Mouse (Mus musculus) lung, postnatal 10 days (tissue): ENCODE results near the gene Gse1.

Experiments
- DNase-seq: peaks from one replicate; pipeline ENCODE4 v3.0.0; 2021

Gse1 gene

GRCm38 (mm10) chr8:120538397-120539240 lies 310.4 kb downstream of the Gse1 start:
- DNase-seq, result peak; percentile 88

- peak; percentile 40 for DNase-seq
Measured at GRCm38 (mm10) chr8:120539381-120539774, 311.1 kb downstream of the Gse1 start.

GRCm38 (mm10) chr8:120539775-120540625 lies 311.7 kb downstream of the Gse1 start:
- DNase-seq, result no peak

- DNase-seq, result no peak
Measured at GRCm38 (mm10) chr8:120542995-120543394, 314.7 kb downstream of the Gse1 start.

- DNase-seq, result peak; percentile 73
Measured at GRCm38 (mm10) chr8:120543416-120544055, 315.3 kb downstream of the Gse1 start.

- no peak for DNase-seq
Measured at GRCm38 (mm10) chr8:120544155-120544554, 315.9 kb downstream of the Gse1 start.

GRCm38 (mm10) chr8:120547562-120547961 lies 319.3 kb downstream of the Gse1 start:
- DNase-seq, result no peak

- no peak for DNase-seq
Measured at GRCm38 (mm10) chr8:120548313-120548761, 320.1 kb downstream of the Gse1 start.

- DNase-seq, result peak; percentile 56
Measured at GRCm38 (mm10) chr8:120549321-120549921, 321.2 kb downstream of the Gse1 start.

- DNase-seq, result no peak
Measured at GRCm38 (mm10) chr8:120549922-120550321, 321.7 kb downstream of the Gse1 start.

GRCm38 (mm10) chr8:120550430-120550829 lies 322.2 kb downstream of the Gse1 start:
- no peak for DNase-seq

- no peak for DNase-seq
Measured at GRCm38 (mm10) chr8:120550937-120551676, 322.9 kb downstream of the Gse1 start.

GRCm38 (mm10) chr8:120551677-120551980 lies 323.4 kb downstream of the Gse1 start:
- DNase-seq, result no peak

GRCm38 (mm10) chr8:120552509-120552908 lies 324.3 kb downstream of the Gse1 start:
- DNase-seq, result no peak

- DNase-seq, result no peak
Measured at GRCm38 (mm10) chr8:120553441-120554123, 325.3 kb downstream of the Gse1 start.

GRCm38 (mm10) chr8:120554466-120555039 lies 326.3 kb downstream of the Gse1 start:
- no peak for DNase-seq

GRCm38 (mm10) chr8:120556198-120556892 lies 328.1 kb downstream of the Gse1 start:
- DNase-seq, result no peak

- DNase-seq, result peak; percentile 49
Measured at GRCm38 (mm10) chr8:120557170-120557965, 329.1 kb downstream of the Gse1 start.

- DNase-seq, result no peak
Measured at GRCm38 (mm10) chr8:120558162-120558561, 329.9 kb downstream of the Gse1 start.

GRCm38 (mm10) chr8:120559654-120560053 lies 331.4 kb downstream of the Gse1 start:
- DNase-seq, result no peak
